Mouse (Mus musculus): Measurements from ENCODE around the gene Olfr613.

DNA sequence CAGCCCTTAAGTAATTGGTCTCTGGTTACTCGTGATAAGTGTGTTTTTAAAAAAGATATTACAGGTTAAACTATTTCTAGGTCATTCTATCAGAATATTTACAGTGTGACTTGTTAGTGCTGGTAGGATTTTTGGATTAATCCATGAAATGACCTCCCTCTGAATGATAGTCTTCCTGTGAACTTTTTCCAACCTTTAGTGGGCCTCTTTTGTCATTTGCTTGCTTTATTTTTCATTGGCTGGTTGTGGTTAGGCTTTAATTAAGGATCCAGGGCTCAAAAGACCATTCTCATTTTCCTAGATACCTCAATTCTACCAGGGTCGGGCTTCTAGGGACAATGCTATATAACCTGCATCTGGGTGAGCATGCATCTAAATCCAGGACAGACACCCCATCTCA lies 41.9 kb downstream of the Olfr613 start, which contains the start of gene Olfr618:
- no peak for TF ChIP-seq GATA1 (IDR thresholded peaks at IDR 0.05; ENCODE audit: borderline replicate concordance, low read length)
- TF ChIP-seq FLI1 (IDR thresholded peaks at IDR 0.05; ENCODE audit: low read length): no peak
